Mouse (Mus musculus) cerebellum, adult 11-12 months (tissue): Measurements from ENCODE around the gene Dpp3.
"Not testable (repeated sequence)": the region's sequence is repeated elsewhere in the genome, so short reads cannot be mapped to it uniquely, and the experiment has no call there.

Source experiments
- DNase-seq: peaks from one replicate; pipeline ENCODE4 v3.0.0; 2022

Gene Dpp3

GRCm38 (mm10) chr19:4927904-4928531, at the start of gene Dpp3:
Gene Dpp3 (minus strand): TSS chr19:4928287.
- DNase-seq, result peak; percentile 95

- DNase-seq, result no peak
These were observed 40.1 kb upstream of the Dpp3 start for GRCm38 (mm10) chr19:4968236-4968635.

GRCm38 (mm10) chr19:4961928-4962601, 34.0 kb upstream of the Dpp3 start, which contains the start of gene Mrpl11:
Gene Mrpl11 (plus strand): TSS chr19:4962147.
- peak; percentile 89 for DNase-seq

GRCm38 (mm10) chr19:4948641-4949040, 20.6 kb upstream of the Dpp3 start:
- not testable (repeated sequence) for DNase-seq

GRCm38 (mm10) chr19:4945540-4945939, 17.5 kb upstream of the Dpp3 start:
- no peak for DNase-seq

GRCm38 (mm10) chr19:4943253-4943588, 15.1 kb upstream of the Dpp3 start:
- no peak for DNase-seq

DNA sequence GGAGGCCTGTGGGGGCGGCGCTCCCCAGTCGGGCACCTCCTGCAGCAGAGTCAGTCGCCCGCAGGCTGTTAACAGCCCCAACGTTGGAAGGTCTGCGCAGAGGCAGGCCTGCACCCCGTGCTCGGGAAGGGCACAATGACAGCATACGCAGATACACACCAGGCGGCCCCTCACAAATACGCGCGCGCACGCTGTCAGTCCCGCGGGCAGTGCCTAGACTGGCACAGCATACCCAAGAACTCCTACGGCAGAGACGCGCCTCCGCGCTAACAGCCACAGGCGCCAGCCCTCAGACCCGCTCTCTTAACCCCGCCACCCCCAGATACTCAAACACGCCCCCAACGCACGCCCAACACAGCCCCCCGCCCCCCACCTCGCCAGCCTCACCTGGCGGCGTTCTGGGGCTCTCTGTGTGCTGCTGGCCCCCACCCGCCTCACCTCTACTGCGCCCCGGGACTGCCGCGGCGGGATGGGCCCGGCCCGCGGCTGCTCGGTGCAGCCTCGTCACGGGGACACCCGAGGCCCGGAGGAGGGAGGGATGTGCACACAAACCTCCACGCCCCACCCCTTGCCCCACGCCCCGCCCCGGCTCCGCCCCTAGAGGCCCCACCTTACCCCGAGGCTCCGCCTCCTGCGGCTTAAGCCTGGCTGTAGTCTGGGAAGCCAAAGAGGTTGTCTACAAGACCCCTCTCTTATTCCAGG, 14.6 kb upstream of the Dpp3 start, which contains the start of gene Peli3:
TSS of gene Peli3 (minus strand) at position 577 of the 702 bp plus-strand sequence.
- peak; percentile 82 for DNase-seq

- DNase-seq, result peak; percentile 45
These were observed 9.6 kb upstream of the Dpp3 start for GRCm38 (mm10) chr19:4937444-4938310.

DNA sequence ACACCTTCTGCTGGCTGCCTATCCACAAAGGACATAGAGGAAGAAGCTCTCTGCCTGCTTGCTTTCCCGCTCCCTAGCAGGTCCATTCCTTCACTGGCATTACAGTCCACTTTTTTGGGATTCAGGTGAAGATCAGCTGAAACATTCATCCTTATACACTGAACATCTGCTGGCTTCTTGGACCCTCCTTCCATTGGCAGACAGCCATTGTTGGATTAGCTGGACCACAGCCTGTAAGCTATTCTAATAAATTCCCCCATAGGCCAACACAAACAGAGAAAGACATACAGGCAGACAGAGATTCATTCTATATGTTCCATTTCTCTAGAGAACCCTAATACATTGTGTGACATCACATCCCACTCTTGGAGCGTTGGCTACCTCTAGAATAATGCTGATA, 8.8 kb upstream of the Dpp3 start:
- DNase-seq, result no peak

DNA sequence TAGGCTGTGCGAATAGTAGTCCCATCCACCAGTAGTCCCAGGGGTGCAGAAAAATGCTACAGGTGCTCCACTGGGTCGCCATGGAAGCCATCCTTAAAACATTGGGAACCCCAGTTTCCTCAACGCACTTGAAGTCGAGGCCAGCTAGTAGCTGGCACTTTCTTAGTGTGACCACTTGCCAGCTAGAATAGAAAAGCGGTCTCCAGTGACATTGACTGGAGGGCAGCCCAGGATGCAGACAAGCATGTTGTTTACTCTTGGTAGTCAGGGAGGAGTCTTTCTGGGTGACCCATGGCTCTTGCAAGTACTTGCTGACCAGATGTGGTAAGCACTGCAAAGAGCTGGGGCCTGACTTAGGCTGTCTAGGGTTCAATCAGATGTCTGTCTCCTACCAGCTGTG, 694 bp upstream of the Dpp3 start:
- peak; percentile 40 for DNase-seq

GRCm38 (mm10) chr19:4925121-4925860, 2.8 kb downstream of the Dpp3 start:
- DNase-seq, result no peak

DNA sequence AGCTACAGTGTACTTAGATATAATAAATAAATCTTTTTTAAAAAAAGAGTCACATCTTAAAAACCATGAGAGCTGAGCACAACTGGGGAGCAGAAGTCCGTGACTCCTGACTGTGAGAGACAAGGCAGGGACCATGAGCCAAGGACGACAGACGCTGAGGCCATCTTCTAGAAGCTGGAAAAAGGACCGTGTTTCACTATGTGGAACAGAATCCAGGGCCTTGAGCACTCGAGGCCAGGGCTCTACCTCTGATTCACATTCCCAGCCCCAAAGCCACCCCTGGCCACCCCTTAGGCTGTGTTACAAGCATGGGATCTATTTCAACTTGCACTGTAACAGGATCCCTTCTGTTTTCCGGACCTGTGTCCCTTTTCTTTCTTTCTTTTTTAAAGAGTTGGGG, 8.4 kb downstream of the Dpp3 start:
- no peak for DNase-seq

DNA sequence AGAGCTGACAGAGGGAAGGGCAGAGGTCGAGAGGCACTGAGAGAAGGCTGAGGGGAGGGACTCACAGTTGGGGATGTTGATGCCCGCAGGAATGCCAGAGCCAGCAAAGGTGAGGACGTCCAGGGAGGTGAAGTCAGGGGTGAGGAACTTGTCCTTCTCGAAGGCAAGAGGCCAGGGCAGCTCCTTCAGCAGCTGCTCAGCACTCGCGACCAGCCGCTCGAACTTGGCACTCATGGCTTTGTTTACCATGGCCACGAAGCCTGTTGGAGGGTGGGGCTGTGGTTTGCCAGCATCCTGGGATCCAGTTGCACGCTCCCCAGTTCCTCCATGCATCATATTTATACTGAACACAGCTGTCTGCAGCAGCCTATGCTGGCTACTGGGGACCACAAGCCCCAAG, 11.3 kb downstream of the Dpp3 start:
- DNase-seq, result no peak

GRCm38 (mm10) chr19:4915924-4916603, 12.0 kb downstream of the Dpp3 start:
- no peak for DNase-seq

DNA sequence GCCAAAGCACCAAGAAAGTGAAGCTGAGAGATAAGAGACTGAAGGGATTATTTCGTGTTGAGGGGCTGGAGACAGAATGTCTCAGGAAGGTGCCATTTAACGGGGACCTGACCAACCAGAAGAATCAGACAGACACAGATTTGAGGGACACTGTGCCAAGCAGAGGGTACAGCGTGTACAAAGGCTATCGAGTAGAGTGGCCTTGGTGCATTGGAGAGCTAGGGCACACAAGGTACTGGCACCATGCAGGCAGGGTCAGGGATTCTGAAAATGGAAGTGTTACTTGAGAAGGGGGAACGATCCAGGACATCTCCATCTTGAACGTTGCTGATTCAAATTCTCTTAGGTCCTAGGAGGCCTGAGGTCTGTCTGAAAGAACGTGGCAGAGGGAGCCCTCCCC, 18.7 kb downstream of the Dpp3 start:
- DNase-seq, result no peak

DNA sequence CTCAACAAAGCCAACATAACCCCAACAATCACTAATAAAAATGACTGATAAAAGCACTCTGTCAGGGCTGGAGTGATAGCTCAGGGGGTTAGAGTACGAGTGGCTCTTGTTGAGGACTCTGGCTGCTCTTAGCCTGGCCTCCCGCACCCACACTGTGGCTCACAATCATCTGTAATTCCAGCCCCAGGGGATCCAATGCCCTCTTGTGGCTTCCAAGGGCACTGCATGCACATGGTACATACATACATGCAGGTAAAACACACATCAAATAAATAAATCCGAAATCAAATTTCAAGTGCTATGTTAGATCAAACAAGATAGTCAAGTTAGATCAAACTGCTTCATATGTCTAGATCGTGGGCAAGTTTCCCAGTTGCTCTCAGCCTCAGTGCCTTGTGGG, 20.0 kb downstream of the Dpp3 start:
- DNase-seq, result no peak

DNA sequence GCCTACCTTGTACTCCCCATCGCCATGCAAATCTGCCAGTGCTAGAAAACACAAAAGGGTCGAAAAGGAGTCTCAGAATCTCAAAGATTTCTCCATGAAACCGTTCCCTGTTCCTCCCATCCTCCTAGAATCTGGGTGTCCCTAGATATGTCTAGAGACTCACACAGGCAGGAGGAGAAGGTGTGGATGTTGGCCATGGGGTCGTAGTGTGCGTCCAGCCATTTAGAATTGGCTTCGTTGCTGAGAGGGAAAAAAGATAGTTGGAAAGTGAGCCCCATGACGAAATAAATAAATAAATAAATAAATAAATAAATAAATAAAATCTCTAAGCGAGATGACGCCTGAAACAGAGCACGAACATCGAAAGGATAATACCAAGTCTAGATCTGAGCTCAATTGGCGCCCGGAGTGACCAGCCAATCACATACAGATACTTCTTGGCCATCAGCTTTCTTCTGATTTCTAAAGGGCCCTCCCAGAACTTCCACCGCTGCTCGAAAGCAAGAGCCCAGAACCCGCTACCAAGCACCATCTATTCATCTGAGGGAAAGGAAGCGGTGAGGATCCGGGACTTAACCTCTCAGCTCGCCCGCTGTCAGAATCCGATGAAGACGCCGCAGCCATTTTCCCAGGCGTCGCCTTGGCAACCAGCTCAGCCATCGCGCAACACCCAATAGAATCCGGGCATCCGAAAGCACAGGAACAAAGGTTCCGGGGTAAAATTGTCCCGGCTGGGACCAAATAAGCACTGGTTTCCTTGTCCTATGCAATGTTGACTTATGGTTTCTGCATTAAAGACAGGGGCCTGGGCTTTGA, 21.9 kb downstream of the Dpp3 start, which contains the start of gene Bbs1:
TSS of gene Bbs1 (minus strand) at position 650 of the 816 bp plus-strand sequence.
- peak; percentile 64 for DNase-seq

DNA sequence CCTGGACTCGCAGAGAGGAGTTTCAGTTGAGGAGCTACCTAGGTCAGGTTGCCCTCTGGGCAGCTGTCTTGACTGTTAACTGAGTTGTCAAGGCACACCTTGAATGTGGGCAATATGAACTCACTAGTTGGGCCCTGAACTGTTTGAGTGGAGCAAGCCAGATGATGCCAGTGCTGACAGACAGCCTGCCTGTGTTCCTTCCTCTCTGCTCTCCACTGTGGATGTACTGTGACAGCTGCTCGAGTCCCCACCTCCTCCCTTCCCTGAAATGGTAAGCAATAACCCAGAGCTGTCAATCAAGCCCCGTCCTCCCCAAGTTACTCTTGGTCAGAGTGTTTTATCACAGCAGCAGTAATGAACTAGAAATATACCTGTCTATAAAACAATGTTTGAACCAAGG, 28.2 kb downstream of the Dpp3 start:
- no peak for DNase-seq

DNA sequence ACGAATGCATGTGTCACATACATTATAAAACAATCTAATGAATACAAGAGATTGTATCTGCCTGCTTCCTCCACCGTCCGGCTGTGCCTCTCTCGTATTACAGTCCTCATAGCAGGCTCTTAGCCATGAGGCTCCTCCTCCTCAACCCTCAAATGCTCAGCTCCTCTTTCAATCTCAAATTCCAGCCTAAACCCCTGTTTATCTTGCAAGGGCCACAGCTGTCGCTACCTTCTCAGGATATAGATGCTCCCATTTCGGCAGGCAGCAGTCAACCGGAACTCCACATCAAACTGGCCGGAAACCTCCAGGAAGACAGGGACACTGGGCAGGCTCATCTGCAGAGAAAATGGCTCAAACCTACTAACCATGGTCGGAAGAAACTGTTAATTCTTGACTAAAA, 29.1 kb downstream of the Dpp3 start:
- no peak for DNase-seq

GRCm38 (mm10) chr19:4896780-4897520, 31.1 kb downstream of the Dpp3 start:
- no peak for DNase-seq
